8 mouse cellular contexts compared by ENCODE assay signal in genomic region chr5:30647815-30648560, GRCm38 (mm10). TPM values are rescaled to one million over a fixed set of nuclear protein-coding genes. Genes with fewer than 3 reads are reported as not detected.
DNase-seq lines count a peak whose midpoint lies in the region; ATAC-seq and TF ChIP-seq lines count a peak whose summit lies in the region.

Gene Slc35f6 (plus strand): TSS chr5:30647933.

- TF ChIP-seq CTCF in gastrocnemius, adult 2 months (IDR thresholded peaks at IDR 0.05): no peak
- TF ChIP-seq CTCF in hindbrain, postnatal 0 days (IDR thresholded peaks at IDR 0.05; ENCODE audit: low read depth): no peak

- peak within 1 kb of the TSS; percentile 80 for H3K27ac ChIP-seq in gastrocnemius, adult 2 months
- H3K27ac ChIP-seq in hindbrain, postnatal 0 days: peak within 1 kb of the TSS; percentile 77

- peaks cover 9% of the 10 kb centered on the region; the same call in 1 of the 2 replicates for H3K4me1 ChIP-seq in hindbrain, postnatal 0 days (ENCODE audit: insufficient read depth, low read length)
- peaks cover 66% of the 10 kb centered on the region for H3K4me1 ChIP-seq in megakaryocyte, embryonic 14.5 days

- intact Hi-C loops in gastrocnemius, adult 2 months (cut with DNase I): loop anchor here (10.0 kb wide), 1 partner anchor 253 kb away; no protein-coding TSS in a partner anchor

- peak within 1 kb of the TSS; percentile 79 for H3K4me3 ChIP-seq in gastrocnemius, adult 2 months
- H3K4me3 ChIP-seq in hindbrain, postnatal 0 days (ENCODE audit: low read length): peak within 1 kb of the TSS; percentile 80
- peak within 1 kb of the TSS; percentile 98 for H3K4me3 ChIP-seq in megakaryocyte, embryonic 14.5 days (replicated peaks)

- peak; percentile 97 for ATAC-seq in hindbrain, postnatal 0 days

- H3K36me3 ChIP-seq in hindbrain, postnatal 0 days (ENCODE audit: insufficient read depth, low read length): peaks cover 5% of the 10 kb centered on the region; the same call in 1 of the 2 replicates
- peaks cover 19% of the 10 kb centered on the region for H3K36me3 ChIP-seq in megakaryocyte, embryonic 14.5 days (replicated peaks; ENCODE audit: low read length)

- H3K4me2 ChIP-seq in hindbrain, postnatal 0 days (ENCODE audit: low read depth, low read length): peak within 1 kb of the TSS; percentile 99

- H3K9me3 ChIP-seq in hindbrain, postnatal 0 days (ENCODE audit: low read length): no peaks in the 10 kb centered on the region
- no peaks in the 10 kb centered on the region for H3K9me3 ChIP-seq in megakaryocyte, embryonic 14.5 days

- peak within 1 kb of the TSS; percentile 76 for H3K9ac ChIP-seq in hindbrain, postnatal 0 days (replicated peaks; ENCODE audit: low read length)

- under 1% methylated on average over 38 of the region's 38 CpGs for whole genome bisulfite sequencing in hindbrain, postnatal 0 days

- DNase-seq in WW6 (ENCODE audit: low read depth, low spot score): peak; percentile 48
- peak; percentile 91 to 92 for DNase-seq in cerebellum, postnatal 4 days (ENCODE audit: low spot score in 2 of 2)
- DNase-seq in gastrocnemius, adult 2 months: peak; percentile 96
- peak; percentile 92 for DNase-seq in hindbrain, postnatal 0 days (ENCODE audit: low spot score)
- peak; percentile 90 to 92 for DNase-seq in left cerebral cortex, adult 8-10 months (ENCODE audit: low spot score in 2 of 2)
- peak; percentile 95 to 96 for DNase-seq in right cerebral cortex, postnatal 10 days (ENCODE audit: low spot score in 2 of 2)
- peak; percentile 92 for DNase-seq in urinary bladder, postnatal 25 days (ENCODE audit: low spot score)

- H3K27me3 ChIP-seq in hindbrain, postnatal 0 days (ENCODE audit: insufficient read depth, low read length): no peaks in the 10 kb centered on the region
- peaks cover 13% of the 10 kb centered on the region for H3K27me3 ChIP-seq in megakaryocyte, embryonic 14.5 days (replicated peaks)

RNA-seq across cellular contexts. Expression of gene Slc35f6, which starts in this region (rescaled TPM):
- total RNA-seq in gastrocnemius, adult 2 months (2021): 10 to 100 TPM; 12.7 to 14.2 TPM
- 70.6 and 95.8 TPM in 2 replicates for total RNA-seq in hindbrain, postnatal 0 days (2014; rRNA removed)
- 29.6 and 31.3 TPM in 2 replicates for polyA plus RNA-seq in hindbrain, postnatal 0 days (2015; fragmentation: Nextera tagmentation; extraction: Ambion mirVana)
- 10 to 100 TPM; 37.6 to 43.3 (median 39.8) TPM for total RNA-seq in left cerebral cortex, adult 8-10 months (2022)
- 11.7 and 13.4 TPM in 2 replicates for polyA plus RNA-seq in megakaryocyte, embryonic 14.5 days (2012; ENCODE audit: insufficient read depth, low replicate concordance)

Comparison
In these comparisons a context has a peak if more than half of its experiments do, and no peak if none do; other contexts are left out.
1. Peak in every context shown above with its lines: DNase-seq, ATAC-seq, H3K4me3 ChIP-seq and H3K27ac ChIP-seq.